Mouse (Mus musculus): Measurements from ENCODE around the gene Fitm1. TPM values are rescaled to one million over a fixed set of nuclear protein-coding genes. Genes with fewer than 3 reads are reported as not detected.

Gene Fitm1
- polyA plus RNA-seq (2016; fragmentation: Nextera tagmentation; extraction: Ambion mirVana), result 0.24 TPM in 1 of 2 replicates, not detected in the other

GRCm38 (mm10) chr14:55575302-55575701, at the start of gene Fitm1:
Fitm1 (plus strand) TSS chr14:55575617.
- ATAC-seq (ENCODE audit: low FRiP score, low read depth), result no peak
- Histone ChIP-seq H3K4me3 (no peak within 1 kb of the TSS), H3K27me3 (no peaks in the 10 kb centered on the region), H3K4me2 (replicated peaks) (no peak within 1 kb of the TSS), H3K27ac (replicated peaks) (no peak within 1 kb of the TSS), H3K4me1 (peaks cover 15% of the 10 kb centered on the region), H3K9me3 (no peaks in the 10 kb centered on the region), H3K9ac (replicated peaks) (no peak within 1 kb of the TSS), H3K36me3 (peaks cover 9% of the 10 kb centered on the region; the same call in 1 of the 2 replicates)
- 85% methylated on average over 8 of the region's 8 CpGs for WGBS

- ATAC-seq (ENCODE audit: low FRiP score, low read depth), result no peak
- H3K27me3 ChIP-seq, result peaks cover 34% of the 10 kb centered on the region
- no peaks in the 10 kb centered on the region for H3K4me1 ChIP-seq
- H3K4me2 ChIP-seq (replicated peaks), result no peak overlapping the region
- WGBS, result 79% methylated on average over 2 of the region's 2 CpGs
- H3K9ac ChIP-seq (replicated peaks), result no peak overlapping the region
- H3K27ac ChIP-seq (replicated peaks), result no peak overlapping the region
- H3K36me3 ChIP-seq, result no peaks in the 10 kb centered on the region
- no peaks in the 10 kb centered on the region for H3K9me3 ChIP-seq
- no peak overlapping the region for H3K4me3 ChIP-seq
Measured at GRCm38 (mm10) chr14:55526674-55527073, 48.7 kb upstream of the Fitm1 start.

DNA sequence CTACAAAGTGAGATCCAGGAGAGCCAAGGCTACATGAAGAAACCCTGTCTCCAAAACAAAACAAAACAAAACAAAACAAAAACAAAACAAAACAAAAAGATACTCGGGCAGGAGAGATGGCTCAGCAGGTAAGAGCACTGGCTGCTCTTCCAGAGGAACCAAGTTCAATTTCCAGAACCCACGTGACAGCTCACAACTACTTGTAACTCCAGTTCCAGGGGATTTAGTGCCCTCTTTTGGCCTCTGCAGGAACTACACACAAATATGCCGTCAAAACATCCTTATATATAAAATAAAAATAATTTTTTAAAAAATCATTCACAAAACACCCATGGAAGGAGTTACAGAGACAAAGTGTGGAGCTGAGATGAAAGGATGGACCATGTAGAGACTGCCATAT, 47.5 kb upstream of the Fitm1 start:
- no peak for ATAC-seq (ENCODE audit: low FRiP score, low read depth)
- Histone ChIP-seq H3K9ac (replicated peaks) (no peak overlapping the region), H3K4me1 (no peaks in the 10 kb centered on the region), H3K27me3 (peaks cover 21% of the 10 kb centered on the region), H3K27ac (replicated peaks) (no peak overlapping the region), H3K36me3 (no peaks in the 10 kb centered on the region), H3K9me3 (no peaks in the 10 kb centered on the region), H3K4me2 (replicated peaks) (no peak overlapping the region), H3K4me3 (no peak overlapping the region)
- WGBS, result 18% methylated on average over 3 of the region's 3 CpGs

GRCm38 (mm10) chr14:55536116-55536745, 39.2 kb upstream of the Fitm1 start:
- Histone ChIP-seq H3K9me3 (no peaks in the 10 kb centered on the region), H3K9ac (replicated peaks) (no peak overlapping the region), H3K36me3 (no peaks in the 10 kb centered on the region), H3K27me3 (peaks cover 10% of the 10 kb centered on the region), H3K4me2 (replicated peaks) (no peak overlapping the region), H3K27ac (replicated peaks) (no peak overlapping the region), H3K4me1 (peaks cover 16% of the 10 kb centered on the region), H3K4me3 (no peak overlapping the region)
- ATAC-seq (ENCODE audit: low FRiP score, low read depth), result no peak
- 61% methylated on average over 6 of the region's 6 CpGs for WGBS

GRCm38 (mm10) chr14:55540067-55540786, 35.2 kb upstream of the Fitm1 start, which contains the start of gene Pck2:
Pck2 (plus strand) TSS chr14:55540266.
- Histone ChIP-seq H3K4me3 (peak within 1 kb of the TSS; percentile 55), H3K27ac (replicated peaks) (peak within 1 kb of the TSS; percentile 78), H3K9me3 (no peaks in the 10 kb centered on the region), H3K27me3 (peaks cover 10% of the 10 kb centered on the region), H3K9ac (replicated peaks) (peak within 1 kb of the TSS; percentile 69), H3K4me2 (replicated peaks) (peak within 1 kb of the TSS; percentile 85), H3K36me3 (peaks cover 11% of the 10 kb centered on the region), H3K4me1 (peaks cover 19% of the 10 kb centered on the region)
- ATAC-seq (ENCODE audit: low FRiP score, low read depth), result peak; percentile 81
- WGBS, result 0% methylated on average over 32 of the region's 32 CpGs

- peak; percentile 63 for ATAC-seq (ENCODE audit: low FRiP score, low read depth)
Measured at GRCm38 (mm10) chr14:55540787-55541321, 34.6 kb upstream of the Fitm1 start.

DNA sequence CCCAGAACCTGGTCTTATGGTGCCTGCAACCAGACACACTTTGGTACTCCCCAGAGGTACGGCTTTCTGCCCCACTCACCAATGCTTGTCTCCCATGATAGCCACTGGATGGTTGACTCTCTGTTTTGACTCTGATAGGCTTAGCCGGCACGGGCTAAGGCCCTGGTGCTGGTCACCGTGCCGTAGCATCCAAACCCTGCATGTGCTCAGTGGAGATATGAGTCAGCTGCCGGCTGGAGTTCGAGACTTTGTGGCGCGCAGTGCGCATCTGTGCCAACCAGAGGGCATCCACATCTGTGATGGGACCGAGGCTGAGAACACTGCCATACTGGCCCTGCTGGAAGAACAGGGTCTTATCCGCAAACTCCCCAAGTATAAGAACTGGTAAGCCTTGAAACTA, 33.1 kb upstream of the Fitm1 start:
- ATAC-seq (ENCODE audit: low FRiP score, low read depth), result no peak
- no peak overlapping the region for H3K27ac ChIP-seq (replicated peaks)
- H3K36me3 ChIP-seq, result peaks cover 11% of the 10 kb centered on the region
- no peak overlapping the region for H3K9ac ChIP-seq (replicated peaks)
- H3K4me3 ChIP-seq, result no peak overlapping the region
- no peaks in the 10 kb centered on the region for H3K9me3 ChIP-seq
- H3K27me3 ChIP-seq, result peaks cover 6% of the 10 kb centered on the region; the same call in 1 of the 2 replicates
- WGBS, result 97% methylated on average over 12 of the region's 12 CpGs
- peaks cover 19% of the 10 kb centered on the region for H3K4me1 ChIP-seq
- no peak overlapping the region for H3K4me2 ChIP-seq (replicated peaks)

More at GRCm38 (mm10) chr14:55540787-55541321, 34.6 kb upstream of the Fitm1 start:
- H3K4me2 ChIP-seq (replicated peaks), result peak overlapping the region; percentile 85
- H3K4me1 ChIP-seq, result peaks cover 19% of the 10 kb centered on the region
- no peaks in the 10 kb centered on the region for H3K9me3 ChIP-seq
- WGBS, result 7% methylated on average over 10 of the region's 10 CpGs
- H3K36me3 ChIP-seq, result peaks cover 11% of the 10 kb centered on the region
- peak overlapping the region; percentile 55 for H3K4me3 ChIP-seq
- H3K27ac ChIP-seq (replicated peaks), result peak overlapping the region; percentile 78
- H3K9ac ChIP-seq (replicated peaks), result peak overlapping the region; percentile 69
- peaks cover 10% of the 10 kb centered on the region for H3K27me3 ChIP-seq

GRCm38 (mm10) chr14:55544334-55544733, 31.1 kb upstream of the Fitm1 start:
- no peak for ATAC-seq (ENCODE audit: low FRiP score, low read depth)
- Histone ChIP-seq H3K36me3 (peaks cover 30% of the 10 kb centered on the region), H3K4me2 (replicated peaks) (no peak overlapping the region), H3K9me3 (no peaks in the 10 kb centered on the region), H3K9ac (replicated peaks) (no peak overlapping the region), H3K27me3 (no peaks in the 10 kb centered on the region), H3K27ac (replicated peaks) (no peak overlapping the region), H3K4me1 (peaks cover 19% of the 10 kb centered on the region), H3K4me3 (no peak overlapping the region)
- WGBS, result 91% methylated on average over 9 of the region's 9 CpGs

GRCm38 (mm10) chr14:55550191-55550590, 25.2 kb upstream of the Fitm1 start:
- H3K27ac ChIP-seq (replicated peaks), result no peak overlapping the region
- peaks cover 20% of the 10 kb centered on the region for H3K36me3 ChIP-seq
- WGBS, result 90% methylated on average over 6 of the region's 6 CpGs
- no peak for ATAC-seq (ENCODE audit: low FRiP score, low read depth)
- no peak overlapping the region for H3K4me3 ChIP-seq
- no peaks in the 10 kb centered on the region for H3K9me3 ChIP-seq
- H3K9ac ChIP-seq (replicated peaks), result no peak overlapping the region
- no peak overlapping the region for H3K4me2 ChIP-seq (replicated peaks)
- no peaks in the 10 kb centered on the region for H3K27me3 ChIP-seq
- no peaks in the 10 kb centered on the region for H3K4me1 ChIP-seq

DNA sequence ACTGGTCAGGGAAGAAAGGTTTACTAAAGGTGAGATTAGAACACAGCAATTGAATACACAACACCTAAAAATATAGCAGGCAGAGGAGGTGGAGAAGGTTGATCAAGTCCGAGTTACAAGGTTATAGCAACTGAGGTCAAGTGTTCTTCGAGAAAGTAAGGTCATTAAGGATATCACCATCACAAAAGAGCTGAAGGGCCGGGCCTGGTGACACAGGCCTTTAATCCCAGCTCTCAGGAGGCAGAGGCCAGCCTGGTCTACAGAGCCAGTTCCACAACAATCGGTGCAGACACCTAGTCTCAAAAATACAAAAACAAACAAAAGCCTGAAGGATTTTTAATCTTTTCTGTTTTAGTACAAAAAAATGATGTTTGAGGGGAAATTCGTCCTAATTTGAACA, 24.1 kb upstream of the Fitm1 start:
- Histone ChIP-seq H3K9me3 (no peaks in the 10 kb centered on the region), H3K27ac (replicated peaks) (no peak overlapping the region), H3K9ac (replicated peaks) (no peak overlapping the region), H3K27me3 (no peaks in the 10 kb centered on the region), H3K4me2 (replicated peaks) (no peak overlapping the region), H3K4me1 (no peaks in the 10 kb centered on the region), H3K36me3 (peaks cover 20% of the 10 kb centered on the region), H3K4me3 (no peak overlapping the region)
- ATAC-seq (ENCODE audit: low FRiP score, low read depth), result no peak
- 70% methylated on average over 5 of the region's 5 CpGs for WGBS

DNA sequence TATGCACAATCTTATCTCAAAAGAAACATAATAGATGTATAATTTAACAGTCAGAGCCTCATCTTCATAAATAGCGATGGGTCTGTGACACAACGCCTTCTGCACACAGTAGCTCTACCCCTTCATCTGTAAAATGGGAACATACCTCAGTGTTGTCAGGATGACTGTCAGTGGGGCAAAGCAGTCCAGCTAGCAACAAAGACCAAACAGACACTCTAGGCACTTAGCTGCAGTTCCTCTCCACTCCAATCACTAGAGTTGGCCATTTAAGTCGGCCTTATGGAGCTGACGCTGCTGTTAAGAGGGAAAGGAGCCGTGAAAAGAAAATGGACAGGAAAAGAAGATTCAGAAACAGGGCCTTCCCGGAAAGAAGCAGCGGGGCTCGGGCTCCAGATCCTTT, 23.6 kb upstream of the Fitm1 start:
- 88% methylated on average over 8 of the region's 8 CpGs for WGBS
- no peak overlapping the region for H3K4me3 ChIP-seq

GRCm38 (mm10) chr14:55554635-55555034, 20.8 kb upstream of the Fitm1 start:
- no peak for ATAC-seq (ENCODE audit: low FRiP score, low read depth)

More for the DNA sequence above, 23.6 kb upstream of the Fitm1 start:
- no peak overlapping the region for H3K9ac ChIP-seq (replicated peaks)
- peaks cover 20% of the 10 kb centered on the region for H3K36me3 ChIP-seq
- H3K9me3 ChIP-seq, result no peaks in the 10 kb centered on the region
- no peak for ATAC-seq (ENCODE audit: low FRiP score, low read depth)
- no peak overlapping the region for H3K4me2 ChIP-seq (replicated peaks)
- no peaks in the 10 kb centered on the region for H3K27me3 ChIP-seq
- 0 out of 2 replicates have a peak, but pooled peaks cover under 1% of the 10 kb centered on the region for H3K4me1 ChIP-seq
- H3K27ac ChIP-seq (replicated peaks), result no peak overlapping the region

More at GRCm38 (mm10) chr14:55554635-55555034, 20.8 kb upstream of the Fitm1 start:
- H3K9ac ChIP-seq (replicated peaks), result no peak overlapping the region
- H3K27me3 ChIP-seq, result no peaks in the 10 kb centered on the region
- no peak overlapping the region for H3K4me3 ChIP-seq
- H3K27ac ChIP-seq (replicated peaks), result no peak overlapping the region
- H3K9me3 ChIP-seq, result no peaks in the 10 kb centered on the region
- no peaks in the 10 kb centered on the region for H3K36me3 ChIP-seq
- no peak overlapping the region for H3K4me2 ChIP-seq (replicated peaks)
- H3K4me1 ChIP-seq, result peaks cover 4% of the 10 kb centered on the region; the same call in 1 of the 2 replicates
